Mouse (Mus musculus) brain, embryonic 14.5 days (tissue): Measurements from ENCODE around the gene Hoxd10.

Source experiments
- CTCF ChIP-seq: fragments of 200-500 bp; IDR thresholded peaks from 2 replicates; pipeline ENCODE4 v1.5.1; 2012; ENCODE audit warnings: inconsistent platforms, mild to moderate bottlenecking, moderate library complexity, borderline replicate concordance; ENCODE audit not compliant: insufficient read depth, insufficient read length; ENCODE audit errors: extremely low read depth
- POLR2A ChIP-seq: fragments of 200-500 bp; IDR thresholded peaks from 2 replicates; pipeline ENCODE4 v1.6.1; 2012; ENCODE audit warnings: mild to moderate bottlenecking, inconsistent platforms, borderline replicate concordance; ENCODE audit not compliant: poor library complexity, insufficient read depth, insufficient read length, severe bottlenecking; ENCODE audit errors: extremely low read depth

GRCm38 (mm10) chr2:74705467-74706089 is 13.9 kb downstream of the Hoxd10 start:
- TF ChIP-seq POLR2A: no peak
- TF ChIP-seq CTCF: no peak
